Mouse (Mus musculus) limb, embryonic 12.5 days (tissue): ENCODE data around the gene Ndn. TPM values are rescaled to one million over a fixed set of nuclear protein-coding genes. Genes with fewer than 3 reads are reported as not detected.

ENCODE experiments used
- ATAC-seq: fragments of 200-750 bp; cut with Nextera tagmentation; 2 replicates; pipeline ENCODE4 v1.8.0; 2017; ENCODE audit warnings: low read depth, moderate TSS enrichment; ENCODE audit not compliant: insufficient number of reproducible peaks, insufficient read depth, low FRiP score, low TSS enrichment
- H3K27ac ChIP-seq: fragments of 300-500 bp; sonication (generic); 2 replicates; pipeline ENCODE4 v1.5.1; 2016; ENCODE audit warnings: mild to moderate bottlenecking, moderate library complexity
- H3K27me3 ChIP-seq: fragments of 300-500 bp; sonication (generic); 2 replicates; pipeline ENCODE4 v1.6.1; 2016; ENCODE audit warnings: mild to moderate bottlenecking, moderate library complexity
- H3K36me3 ChIP-seq: fragments of 300-500 bp; sonication (generic); 2 replicates; pipeline ENCODE4 v1.6.1; 2016; ENCODE audit warnings: mild to moderate bottlenecking, moderate library complexity
- H3K4me1 ChIP-seq: fragments of 300-500 bp; sonication (generic); replicated peaks from 2 replicates; pipeline ENCODE4 v1.6.1; 2016
- H3K4me2 ChIP-seq: fragments of 300-500 bp; sonication (generic); 2 replicates; pipeline ENCODE4 v1.6.1; 2016; ENCODE audit warnings: mild to moderate bottlenecking, moderate library complexity
- H3K4me3 ChIP-seq: fragments of 300-500 bp; sonication (generic); replicated peaks from 2 replicates; pipeline ENCODE4 v1.5.1; 2016; ENCODE audit warnings: mild to moderate bottlenecking
- H3K9ac ChIP-seq: fragments of 300-500 bp; sonication (generic); replicated peaks from 2 replicates; pipeline ENCODE4 v1.6.1; 2016; ENCODE audit warnings: mild to moderate bottlenecking, moderate library complexity
- H3K9me3 ChIP-seq: fragments of 300-500 bp; sonication (generic); 2 replicates; pipeline ENCODE4 v1.6.1; 2016; ENCODE audit warnings: mild to moderate bottlenecking, moderate library complexity
- WGBS: fragments of 180-500 bp; shearing (Covaris S2); methylation state at CpG from one replicate; pipeline ENCODE4 v1.1.7; 2016; 5-methylcytosine and 5-hydroxymethylcytosine counted together
- polyA plus RNA-seq: library from polyadenylated mRNA; unstranded; fragments of >200 nt; fragmentation: Nextera tagmentation; extraction: Ambion mirVana; gene quantifications from 2 replicates; pipeline ENCODE4 v1.2.1, GENCODE M21; 2016

Gene Ndn
- polyA plus RNA-seq, 1 experiment from 2014 or later = 86.7 TPM

DNA sequence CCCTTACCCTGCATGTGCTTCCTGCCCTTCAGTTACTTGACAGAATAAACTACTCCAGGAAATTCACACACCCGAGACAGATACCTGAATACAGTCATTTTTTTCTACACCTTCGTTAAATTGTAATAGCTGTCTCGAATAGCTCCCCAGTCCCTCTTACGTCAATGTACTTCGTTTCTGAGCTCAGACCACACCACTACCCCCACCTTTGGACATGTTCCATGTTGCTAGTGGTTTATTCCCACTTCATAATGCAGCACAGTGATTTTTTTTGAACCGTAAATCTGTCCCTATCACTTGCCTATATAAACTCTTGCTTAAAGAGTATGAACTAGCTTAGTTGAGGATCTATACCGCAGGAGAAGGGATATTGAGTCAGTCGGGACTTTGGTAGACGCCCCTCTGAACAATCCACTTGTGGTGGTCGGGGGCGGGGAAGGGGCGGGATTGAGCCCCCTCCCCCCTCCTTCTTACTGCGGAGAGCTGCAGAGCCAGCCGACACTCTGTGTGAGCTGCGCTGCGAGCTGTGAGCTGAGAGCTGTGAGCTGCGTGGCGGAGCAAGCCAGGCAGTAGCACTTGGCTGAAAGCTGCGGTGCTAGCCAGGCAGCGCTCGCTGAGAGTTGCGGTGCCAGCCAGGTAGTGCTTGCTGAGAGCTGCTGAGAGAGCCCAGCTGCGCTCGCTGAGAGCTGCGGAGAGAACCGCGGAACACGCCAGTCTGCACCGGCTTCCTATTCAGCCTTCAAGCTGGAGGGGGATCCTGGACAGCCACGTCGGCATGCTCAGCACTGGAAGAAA is 30.3 kb downstream of the Ndn start, which contains the start of gene Magel2:
Gene Magel2 (plus strand): TSS at position 501 of the 795 bp plus-strand sequence.
- Histone ChIP-seq H3K9ac (peak within 1 kb of the TSS; percentile 63), H3K9me3 (peaks cover 34% of the 10 kb centered on the region; the same call in 1 of the 2 replicates), H3K4me2 (peak within 1 kb of the TSS; percentile 60), H3K4me3 (peak within 1 kb of the TSS; percentile 53), H3K4me1 (peaks cover 7% of the 10 kb centered on the region; the same call in 1 of the 2 replicates), H3K27ac (peak within 1 kb of the TSS; percentile 66; the same call in 1 of the 2 replicates), H3K36me3 (no peaks in the 10 kb centered on the region), H3K27me3 (no peaks in the 10 kb centered on the region)
- peak; percentile 91 for ATAC-seq
- 22% methylated on average over 31 of the region's 31 CpGs for WGBS

- H3K27me3 ChIP-seq = no peaks in the 10 kb centered on the region
- peak overlapping the region; percentile 60 for H3K4me2 ChIP-seq
- ATAC-seq = 0 out of 2 replicates have a peak, but pooled peaks have one; percentile 17
- 36% methylated on average over 14 of the region's 14 CpGs for WGBS
- no peaks in the 10 kb centered on the region for H3K36me3 ChIP-seq
- H3K9ac ChIP-seq = peak overlapping the region; percentile 63
- peak overlapping the region; percentile 66; the same call in 1 of the 2 replicates for H3K27ac ChIP-seq
- H3K4me3 ChIP-seq = peak overlapping the region; percentile 53
- peaks cover 7% of the 10 kb centered on the region; the same call in 1 of the 2 replicates for H3K4me1 ChIP-seq
- H3K9me3 ChIP-seq = peaks cover 34% of the 10 kb centered on the region; the same call in 1 of the 2 replicates
Observed at GRCm38 (mm10) chr7:62377313-62377712, 30.9 kb downstream of the Ndn start.

DNA sequence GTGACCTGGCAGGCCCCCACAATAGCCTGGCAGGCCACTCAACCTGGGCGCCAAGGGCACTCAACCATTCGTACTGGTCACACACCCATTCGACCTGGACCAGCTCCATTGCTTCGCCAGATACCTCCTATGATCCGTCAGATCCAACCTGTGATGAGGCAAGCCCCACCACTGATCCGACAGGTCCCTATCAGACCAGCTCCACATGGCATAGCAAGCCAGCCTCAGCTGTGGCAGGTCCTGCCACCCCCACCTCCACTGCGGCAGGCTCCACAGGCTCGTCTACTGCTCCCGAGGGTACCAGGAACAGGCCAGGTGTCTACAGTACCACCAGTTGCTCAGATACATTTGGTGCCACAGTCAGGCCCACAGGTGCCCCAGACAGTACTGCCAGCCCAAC is 32.2 kb downstream of the Ndn start:
- Histone ChIP-seq H3K27ac (no peak overlapping the region), H3K36me3 (no peaks in the 10 kb centered on the region), H3K4me1 (peaks cover 7% of the 10 kb centered on the region; the same call in 1 of the 2 replicates), H3K9ac (no peak overlapping the region), H3K27me3 (no peaks in the 10 kb centered on the region), H3K4me2 (no peak overlapping the region), H3K9me3 (peaks cover 34% of the 10 kb centered on the region; the same call in 1 of the 2 replicates), H3K4me3 (no peak overlapping the region)
- ATAC-seq = no peak
- WGBS = 96% methylated on average over 9 of the region's 9 CpGs

DNA sequence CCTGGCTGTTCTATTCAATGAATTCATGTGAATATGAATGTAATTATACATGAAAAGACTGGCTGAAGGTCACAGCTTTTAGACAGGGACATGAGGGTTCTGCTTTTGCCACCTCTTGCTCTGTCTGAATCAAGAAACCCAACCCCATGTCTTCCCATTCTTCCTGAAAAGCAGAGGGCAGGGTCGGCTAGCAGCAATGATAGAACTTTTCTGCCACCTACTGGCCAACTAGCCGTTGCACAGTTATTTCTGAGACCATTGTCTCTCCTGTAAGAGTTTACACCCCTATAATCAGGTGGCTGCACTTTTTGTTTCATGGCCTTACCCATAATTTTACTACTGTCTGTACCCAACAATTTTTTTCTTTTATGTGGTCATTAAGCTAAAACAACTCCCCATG is 36.0 kb downstream of the Ndn start:
- H3K4me2 ChIP-seq = no peak overlapping the region
- H3K4me3 ChIP-seq = no peak overlapping the region
- no peak overlapping the region for H3K27ac ChIP-seq
- WGBS = 8% methylated on average over 2 of the region's 2 CpGs
- no peak overlapping the region for H3K9ac ChIP-seq
- peaks cover 27% of the 10 kb centered on the region; the same call in 1 of the 2 replicates for H3K9me3 ChIP-seq
- H3K27me3 ChIP-seq = no peaks in the 10 kb centered on the region
- no peak for ATAC-seq
- H3K36me3 ChIP-seq = no peaks in the 10 kb centered on the region
- peaks cover 7% of the 10 kb centered on the region; the same call in 1 of the 2 replicates for H3K4me1 ChIP-seq

- 45% methylated on average over 4 of the region's 4 CpGs for WGBS
- H3K4me3 ChIP-seq = no peak overlapping the region
- H3K36me3 ChIP-seq = no peaks in the 10 kb centered on the region
- no peaks in the 10 kb centered on the region for H3K27me3 ChIP-seq
- no peaks in the 10 kb centered on the region for H3K9me3 ChIP-seq
- ATAC-seq = no peak
- H3K4me1 ChIP-seq = no peaks in the 10 kb centered on the region
- no peak overlapping the region for H3K27ac ChIP-seq
- no peak overlapping the region for H3K4me2 ChIP-seq
- H3K9ac ChIP-seq = no peak overlapping the region
Observed at GRCm38 (mm10) chr7:62388291-62388690, 41.9 kb downstream of the Ndn start.

DNA sequence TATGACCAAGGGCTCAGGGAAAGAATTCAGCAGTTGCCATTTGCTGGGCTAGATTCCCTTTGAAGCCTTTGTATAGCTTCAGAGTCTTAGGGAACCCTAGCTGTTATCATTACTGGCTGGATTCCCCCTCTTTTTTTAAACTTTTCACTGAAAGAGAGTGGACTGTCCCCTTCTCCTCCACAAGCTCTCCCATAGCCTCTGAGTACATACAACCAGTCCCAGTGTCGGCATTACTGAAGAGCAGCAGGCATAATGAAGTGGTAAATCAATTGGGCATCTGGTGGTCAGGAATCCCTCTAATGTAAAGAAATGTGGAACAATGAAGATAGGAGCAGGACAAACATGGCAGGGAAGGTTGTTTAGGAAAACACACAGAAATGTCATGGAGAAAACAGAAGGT is 45.8 kb downstream of the Ndn start:
- Histone ChIP-seq H3K9me3 (no peaks in the 10 kb centered on the region), H3K36me3 (no peaks in the 10 kb centered on the region), H3K4me2 (no peak overlapping the region), H3K9ac (no peak overlapping the region), H3K27ac (no peak overlapping the region), H3K27me3 (no peaks in the 10 kb centered on the region), H3K4me3 (no peak overlapping the region), H3K4me1 (no peaks in the 10 kb centered on the region)
- no peak for ATAC-seq
- WGBS = 52% methylated on average over 1 of the region's 1 CpGs

Other genes starting within 250 kb of the Ndn start
- 3.6 and 4.2 TPM in 2 replicates for gene Magel2, start 30.4 kb downstream of the Ndn start, polyA plus RNA-seq
- 8.3 and 9.1 TPM in 2 replicates for gene Mkrn3, start 73.6 kb downstream of the Ndn start, polyA plus RNA-seq
- 48.3 and 49.4 TPM in 2 replicates for gene Peg12, start 117.9 kb downstream of the Ndn start, polyA plus RNA-seq